Mouse (Mus musculus) heart, adult 18-20 months (tissue): ENCODE data around the gene Ppy. TPM values are rescaled to one million over a fixed set of nuclear protein-coding genes. Genes with fewer than 3 reads are reported as not detected.

Experiments used
- DNase-seq, 2 experiments: peaks; one replicate each; pipeline ENCODE4 v3.0.0; 2021 to 2022; ENCODE audit warnings: mixed read lengths in 1 of 2
- total RNA-seq, 2 experiments: library from RNA; stranded (reverse); gene quantifications; 2 replicates each; pipeline ENCODE4 v1.2.3; 2021

The Ppy gene
- total RNA-seq, 2 experiments from 2014 or later, result not detected

GRCm38 (mm10) chr11:102087931-102088898, 12.9 kb downstream of the Ppy start, which contains the start of gene Mpp2:
Gene Mpp2 (minus strand): TSS chr11:102088515.
- peak; percentile 79 to 82 for DNase-seq

- peak; percentile 63 to 70 for DNase-seq
Observed at GRCm38 (mm10) chr11:102087081-102087751, 13.9 kb downstream of the Ppy start.

GRCm38 (mm10) chr11:102086331-102086730, 14.8 kb downstream of the Ppy start:
- peak in 1 of 2 experiments; percentile 10 for DNase-seq

GRCm38 (mm10) chr11:102084159-102084558, 17.0 kb downstream of the Ppy start:
- no peak for DNase-seq

- no peak for DNase-seq
Observed at GRCm38 (mm10) chr11:102083193-102083592, 17.9 kb downstream of the Ppy start.

GRCm38 (mm10) chr11:102082322-102082721, 18.8 kb downstream of the Ppy start:
- DNase-seq, result peak; percentile 47 to 56

- no peak for DNase-seq
Observed at GRCm38 (mm10) chr11:102073722-102074121, 27.4 kb downstream of the Ppy start.

GRCm38 (mm10) chr11:102072729-102073128, 28.4 kb downstream of the Ppy start:
- no peak for DNase-seq

GRCm38 (mm10) chr11:102070426-102070825, 30.7 kb downstream of the Ppy start:
- no peak for DNase-seq

GRCm38 (mm10) chr11:102069633-102070032, 31.5 kb downstream of the Ppy start:
- DNase-seq, result no peak

GRCm38 (mm10) chr11:102068969-102069368, 32.1 kb downstream of the Ppy start:
- no peak for DNase-seq

GRCm38 (mm10) chr11:102063076-102063475, 38.0 kb downstream of the Ppy start:
- no peak for DNase-seq

- DNase-seq, result no peak
Observed at GRCm38 (mm10) chr11:102061941-102062473, 39.1 kb downstream of the Ppy start.

- DNase-seq, result peak; percentile 78 to 90
Observed at GRCm38 (mm10) chr11:102061236-102061940, 39.7 kb downstream of the Ppy start.

GRCm38 (mm10) chr11:102053847-102054246, 47.3 kb downstream of the Ppy start:
- DNase-seq, result peak; percentile 52 to 72

GRCm38 (mm10) chr11:102053183-102053582, 47.9 kb downstream of the Ppy start:
- DNase-seq, result peak; percentile 77 to 86

GRCm38 (mm10) chr11:102052697-102053096, 48.4 kb downstream of the Ppy start:
- peak in 1 of 2 experiments; percentile 39 for DNase-seq

GRCm38 (mm10) chr11:102051954-102052353, 49.2 kb downstream of the Ppy start:
- peak; percentile 75 to 87 for DNase-seq

GRCm38 (mm10) chr11:102051541-102051940, 49.6 kb downstream of the Ppy start:
- peak; percentile 83 to 92 for DNase-seq
